Mouse (Mus musculus): Measurements from ENCODE around the gene Acap2. TPM values are rescaled to one million over a fixed set of nuclear protein-coding genes. Genes with fewer than 3 reads are reported as not detected.

Gene Acap2
- polyA plus RNA-seq, 1 experiment from 2014 or later, result 24.6 TPM

DNA sequence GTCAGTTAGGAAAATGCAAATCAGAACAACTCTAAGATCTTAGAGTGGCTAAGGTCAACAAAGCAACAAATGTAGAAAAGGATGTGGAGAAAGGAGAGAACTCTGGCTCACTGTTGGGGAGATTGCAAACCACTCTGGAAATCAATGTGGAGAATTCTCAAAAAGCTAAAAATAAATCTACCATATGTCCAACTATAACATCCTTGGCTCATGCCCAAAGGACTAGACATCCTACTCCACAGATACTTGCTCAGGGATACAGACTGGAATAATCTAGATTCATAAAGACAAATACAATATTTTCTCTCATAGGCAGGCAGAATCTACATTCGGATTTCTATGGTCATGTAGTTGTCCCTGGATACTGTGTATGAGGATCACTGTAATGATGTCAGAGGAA lies 3.2 kb upstream of the Acap2 start:
- H3K4me3 ChIP-seq, result no peak overlapping the region
- H3K9ac ChIP-seq, result no peak overlapping the region
- no peak overlapping the region for H3K4me2 ChIP-seq (replicated peaks)
- no peak overlapping the region for H3K27ac ChIP-seq
- H3K9me3 ChIP-seq, result no peaks in the 10 kb centered on the region
- 82% methylated on average over 1 of the region's 1 CpGs for WGBS
- H3K36me3 ChIP-seq, result no peaks in the 10 kb centered on the region
- no peak for ATAC-seq (ENCODE audit: insufficient number of reproducible peaks, insufficient read depth, low FRiP score, low TSS enrichment)
- H3K4me1 ChIP-seq, result peaks cover 8% of the 10 kb centered on the region; the same call in 1 of the 2 replicates
- H3K27me3 ChIP-seq, result no peaks in the 10 kb centered on the region

DNA sequence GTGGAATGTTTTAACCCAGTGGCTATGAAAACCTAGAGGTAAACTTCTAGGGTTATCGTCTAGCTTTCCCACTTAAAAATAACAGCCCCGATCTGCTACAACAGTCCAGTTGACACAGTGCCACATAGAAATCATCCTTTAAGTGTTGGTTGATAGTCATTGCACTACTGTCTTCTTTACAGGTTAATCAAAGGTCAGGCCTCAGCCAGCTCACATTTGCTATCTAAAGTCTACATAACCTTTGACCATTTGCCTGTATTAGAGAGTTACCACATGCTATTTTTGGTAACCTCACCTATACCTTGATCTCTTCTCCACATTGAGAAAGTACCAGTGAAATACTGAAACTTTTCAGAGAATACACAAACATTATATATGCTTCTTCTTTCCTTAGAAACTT lies 659 bp upstream of the Acap2 start:
- Histone ChIP-seq H3K4me2 (replicated peaks) (peak overlapping the region; percentile 74), H3K27ac (no peak overlapping the region), H3K4me3 (no peak overlapping the region), H3K36me3 (no peaks in the 10 kb centered on the region), H3K9ac (no peak overlapping the region), H3K27me3 (no peaks in the 10 kb centered on the region), H3K9me3 (no peaks in the 10 kb centered on the region), H3K4me1 (peaks cover 13% of the 10 kb centered on the region; the same call in 1 of the 2 replicates)
- no peak for ATAC-seq (ENCODE audit: insufficient number of reproducible peaks, insufficient read depth, low FRiP score, low TSS enrichment)
- WGBS, result 84% methylated on average over 2 of the region's 2 CpGs

DNA sequence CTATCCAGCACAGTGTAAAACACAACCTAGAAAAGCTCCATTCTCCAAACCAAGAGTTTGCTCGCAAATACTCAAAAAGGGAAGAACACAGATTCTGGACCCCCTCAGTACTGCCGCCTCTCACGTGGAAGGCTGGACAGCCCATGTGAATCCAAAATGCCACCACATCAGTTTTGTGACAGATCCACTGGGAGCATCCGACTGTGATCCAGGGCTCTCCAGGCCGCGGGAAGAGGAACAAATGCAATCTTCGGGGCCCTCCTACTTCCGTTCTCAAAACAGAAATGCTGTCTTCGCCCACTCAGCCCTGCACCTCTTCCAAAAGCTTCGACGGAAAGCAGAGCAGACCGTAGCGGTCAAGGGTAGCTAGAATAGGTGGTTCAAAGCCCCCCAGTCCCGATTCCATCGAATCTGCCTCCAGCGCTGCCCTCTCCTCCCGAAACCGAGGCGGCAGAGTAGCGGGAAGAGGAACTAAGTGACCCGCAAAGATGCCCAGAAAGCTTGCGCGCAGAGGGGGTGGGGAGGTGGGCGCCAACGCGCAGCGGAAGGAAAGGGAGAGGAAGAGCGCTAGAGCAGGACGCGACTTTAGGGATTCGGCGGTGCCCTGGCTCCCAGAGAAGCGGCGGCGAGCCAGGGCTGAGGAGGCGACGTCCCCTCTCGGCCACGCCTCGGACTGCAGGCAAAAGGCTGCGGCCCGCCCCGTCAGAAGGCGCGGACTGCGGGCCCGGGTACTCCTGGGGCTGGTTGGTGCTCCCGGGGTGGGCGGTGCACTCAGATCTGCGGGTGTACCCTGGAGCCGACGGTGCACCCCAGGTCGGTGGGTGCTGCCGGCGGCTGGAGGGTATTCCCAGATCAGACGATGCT lies 887 bp downstream of the Acap2 start:
- Histone ChIP-seq H3K4me1 (peaks cover 13% of the 10 kb centered on the region; the same call in 1 of the 2 replicates), H3K9ac (peak overlapping the region; percentile 84), H3K27ac (peak overlapping the region; percentile 92), H3K4me3 (peak overlapping the region; percentile 97), H3K27me3 (no peaks in the 10 kb centered on the region), H3K9me3 (no peaks in the 10 kb centered on the region), H3K36me3 (no peaks in the 10 kb centered on the region), H3K4me2 (replicated peaks) (peak overlapping the region; percentile 74)
- WGBS, result under 1% methylated on average over 56 of the region's 56 CpGs
- peak; percentile 30; the same call in 1 of the 2 replicates for ATAC-seq (ENCODE audit: insufficient number of reproducible peaks, insufficient read depth, low FRiP score, low TSS enrichment)

DNA sequence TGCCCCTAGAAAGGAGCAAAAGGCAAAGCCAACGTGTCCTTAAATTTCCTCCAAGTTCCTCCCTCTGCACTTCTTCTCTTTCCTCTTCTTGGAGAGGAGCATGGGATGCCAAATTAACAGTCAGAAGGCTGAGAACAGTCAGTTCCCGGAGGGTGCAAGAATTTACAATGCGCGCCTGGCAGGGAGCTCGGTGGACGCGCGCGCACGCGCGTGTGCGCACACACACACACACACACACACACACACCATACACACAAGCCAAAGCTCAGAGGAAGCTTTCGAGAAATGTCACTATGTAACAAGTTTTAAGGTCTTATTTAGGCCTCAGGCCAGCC lies 1.5 kb downstream of the Acap2 start:
- H3K36me3 ChIP-seq, result no peaks in the 10 kb centered on the region
- peak overlapping the region; percentile 84 for H3K9ac ChIP-seq
- no peaks in the 10 kb centered on the region for H3K27me3 ChIP-seq
- peak overlapping the region; percentile 74 for H3K4me2 ChIP-seq (replicated peaks)
- peak overlapping the region; percentile 92 for H3K27ac ChIP-seq
- H3K4me1 ChIP-seq, result peaks cover 13% of the 10 kb centered on the region; the same call in 1 of the 2 replicates
- ATAC-seq (ENCODE audit: insufficient number of reproducible peaks, insufficient read depth, low FRiP score, low TSS enrichment), result no peak
- peak overlapping the region; percentile 97 for H3K4me3 ChIP-seq
- no peaks in the 10 kb centered on the region for H3K9me3 ChIP-seq
- WGBS, result 14% methylated on average over 14 of the region's 14 CpGs

DNA sequence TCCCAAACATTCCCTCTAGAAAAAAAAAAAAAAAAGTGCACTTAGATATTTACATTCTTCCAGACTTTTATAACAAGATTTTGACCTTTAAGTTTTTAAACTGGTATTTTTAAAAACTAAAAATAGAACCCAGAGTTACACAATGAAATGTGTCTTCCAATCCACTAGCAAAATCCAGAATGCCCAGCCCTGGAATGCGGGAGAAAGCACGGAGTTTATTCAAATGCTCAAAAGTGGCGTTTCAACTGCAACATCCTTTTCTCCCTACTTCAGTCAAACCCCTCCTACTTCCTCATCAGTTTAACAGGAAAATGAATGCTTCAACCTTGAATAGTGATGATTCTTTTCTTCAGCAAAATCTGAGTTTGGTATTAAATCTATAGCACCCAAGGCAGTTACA lies 4.1 kb downstream of the Acap2 start:
- Histone ChIP-seq H3K9ac (no peak overlapping the region), H3K4me3 (no peak overlapping the region), H3K4me1 (peaks cover 24% of the 10 kb centered on the region), H3K36me3 (no peaks in the 10 kb centered on the region), H3K27ac (no peak overlapping the region), H3K27me3 (no peaks in the 10 kb centered on the region), H3K4me2 (replicated peaks) (no peak overlapping the region), H3K9me3 (no peaks in the 10 kb centered on the region)
- ATAC-seq (ENCODE audit: insufficient number of reproducible peaks, insufficient read depth, low FRiP score, low TSS enrichment), result no peak
- 59% methylated on average over 3 of the region's 3 CpGs for WGBS

DNA sequence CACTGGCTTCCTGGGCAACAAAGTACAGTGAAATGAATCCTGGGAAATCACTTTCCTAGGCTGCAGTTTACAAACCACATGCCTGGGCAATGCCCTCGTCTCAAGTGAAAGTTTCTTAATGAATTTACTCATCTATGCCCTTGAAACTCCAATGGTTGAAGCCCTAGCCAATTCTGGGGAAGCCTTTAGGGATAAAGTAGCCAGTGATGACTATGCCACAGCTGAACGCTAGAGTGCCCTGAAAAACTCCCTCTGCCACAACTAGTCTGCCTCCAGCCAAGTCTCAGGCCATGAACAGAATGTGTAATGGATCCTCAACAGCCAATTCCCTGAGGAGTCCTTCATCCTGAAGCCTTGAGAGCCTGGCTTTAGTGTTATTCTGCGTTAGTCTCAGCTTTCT lies 8.5 kb downstream of the Acap2 start:
- Histone ChIP-seq H3K27ac (no peak overlapping the region), H3K4me1 (peaks cover 20% of the 10 kb centered on the region), H3K9ac (no peak overlapping the region), H3K9me3 (no peaks in the 10 kb centered on the region), H3K36me3 (no peaks in the 10 kb centered on the region), H3K27me3 (no peaks in the 10 kb centered on the region), H3K4me3 (no peak overlapping the region), H3K4me2 (replicated peaks) (no peak overlapping the region)
- ATAC-seq (ENCODE audit: insufficient number of reproducible peaks, insufficient read depth, low FRiP score, low TSS enrichment), result no peak
- 67% methylated on average over 3 of the region's 3 CpGs for WGBS

DNA sequence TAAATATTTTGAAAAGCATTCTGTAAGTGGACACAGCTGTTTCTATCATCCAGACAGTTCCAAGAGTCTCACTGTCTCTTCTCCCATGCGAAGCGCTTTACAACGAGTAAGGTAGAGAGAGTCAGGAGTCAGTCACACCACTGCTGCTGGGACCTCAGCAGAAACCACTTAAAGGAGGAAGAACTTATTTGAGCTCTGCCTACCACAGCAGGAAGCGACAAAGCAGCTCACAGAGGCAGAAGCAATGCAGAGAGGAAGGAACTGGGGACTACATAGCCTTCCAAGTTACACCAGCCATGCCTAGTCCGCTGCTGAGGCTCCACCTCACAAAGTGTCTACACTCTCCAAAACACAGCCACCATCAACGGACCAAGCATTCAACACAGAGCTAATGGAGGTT lies 9.2 kb downstream of the Acap2 start:
- WGBS, result 56% methylated on average over 6 of the region's 6 CpGs
- H3K9me3 ChIP-seq, result no peaks in the 10 kb centered on the region
- no peak overlapping the region for H3K4me2 ChIP-seq (replicated peaks)
- peak overlapping the region; percentile 32 for H3K27ac ChIP-seq
- no peak overlapping the region for H3K9ac ChIP-seq
- no peak for ATAC-seq (ENCODE audit: insufficient number of reproducible peaks, insufficient read depth, low FRiP score, low TSS enrichment)
- H3K4me1 ChIP-seq, result peaks cover 21% of the 10 kb centered on the region
- no peaks in the 10 kb centered on the region for H3K36me3 ChIP-seq
- no peaks in the 10 kb centered on the region for H3K27me3 ChIP-seq
- no peak overlapping the region for H3K4me3 ChIP-seq

DNA sequence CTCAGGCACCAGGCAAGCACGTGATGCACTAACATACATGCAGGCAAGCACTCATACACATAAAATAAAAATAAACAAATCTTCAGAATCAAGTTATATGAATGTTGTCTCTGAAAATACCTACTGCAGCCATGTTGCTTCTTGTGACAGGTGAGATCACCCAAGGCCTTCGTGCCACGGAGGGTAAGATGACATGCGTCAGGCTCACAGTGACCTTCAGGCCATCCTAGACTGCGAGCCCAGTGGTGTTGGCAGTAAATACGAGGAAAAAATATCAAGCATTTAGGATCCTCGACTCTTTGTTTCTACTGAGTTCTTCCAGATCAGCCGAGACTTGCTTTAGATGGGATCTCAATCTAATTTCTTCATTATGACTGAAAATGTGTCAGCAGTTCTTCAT lies 10.6 kb downstream of the Acap2 start:
- Histone ChIP-seq H3K9ac (no peak overlapping the region), H3K9me3 (no peaks in the 10 kb centered on the region), H3K4me3 (no peak overlapping the region), H3K27me3 (no peaks in the 10 kb centered on the region), H3K4me1 (peaks cover 23% of the 10 kb centered on the region), H3K36me3 (no peaks in the 10 kb centered on the region), H3K4me2 (replicated peaks) (no peak overlapping the region), H3K27ac (no peak overlapping the region)
- no peak for ATAC-seq (ENCODE audit: insufficient number of reproducible peaks, insufficient read depth, low FRiP score, low TSS enrichment)
- WGBS, result 82% methylated on average over 8 of the region's 8 CpGs

DNA sequence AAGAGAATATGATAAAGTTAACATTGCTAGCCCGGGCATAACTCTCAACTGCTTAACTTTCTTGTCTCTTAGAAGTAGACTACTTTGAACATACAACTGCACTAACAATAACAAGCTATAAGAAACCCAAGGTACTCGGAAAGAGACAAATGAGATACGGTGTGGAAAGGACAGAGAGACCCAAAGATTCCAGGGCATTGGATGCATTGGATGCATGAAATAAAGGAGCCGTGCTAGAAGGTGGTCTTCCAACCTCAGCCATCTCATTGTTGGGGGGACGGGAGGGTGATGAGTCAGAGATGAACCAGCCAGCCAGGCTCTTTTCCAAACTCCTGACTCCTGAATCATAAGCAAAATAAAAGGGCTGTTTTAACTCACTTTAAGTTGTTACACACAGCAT lies 11.8 kb downstream of the Acap2 start:
- H3K4me1 ChIP-seq, result peaks cover 23% of the 10 kb centered on the region
- no peak for ATAC-seq (ENCODE audit: insufficient number of reproducible peaks, insufficient read depth, low FRiP score, low TSS enrichment)
- 91% methylated on average over 5 of the region's 5 CpGs for WGBS

DNA sequence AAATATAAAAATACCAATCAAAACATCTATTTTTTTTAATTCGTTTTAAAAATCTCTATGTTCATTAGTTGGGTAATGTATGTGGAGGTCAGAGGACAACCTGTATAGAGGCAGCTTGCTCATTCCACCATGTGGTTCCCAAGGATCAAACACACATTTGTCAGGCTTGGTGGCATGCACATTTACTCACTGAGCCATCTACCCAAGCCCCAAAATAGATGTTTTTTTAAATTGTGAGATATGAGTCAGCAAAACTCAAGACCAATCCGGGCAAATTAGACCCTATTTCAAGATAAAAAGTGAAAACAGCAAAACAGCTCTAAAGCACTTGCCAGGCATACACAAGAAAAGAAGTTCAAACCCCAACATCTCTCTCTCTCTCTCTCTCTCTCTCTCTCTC lies 12.2 kb downstream of the Acap2 start:
- Histone ChIP-seq H3K9me3 (no peaks in the 10 kb centered on the region), H3K4me2 (replicated peaks) (no peak overlapping the region), H3K36me3 (no peaks in the 10 kb centered on the region), H3K27me3 (no peaks in the 10 kb centered on the region), H3K4me1 (peaks cover 23% of the 10 kb centered on the region), H3K4me3 (no peak overlapping the region), H3K9ac (no peak overlapping the region), H3K27ac (no peak overlapping the region)
- WGBS, result 71% methylated on average over 2 of the region's 2 CpGs
- ATAC-seq (ENCODE audit: insufficient number of reproducible peaks, insufficient read depth, low FRiP score, low TSS enrichment), result no peak

More for the DNA sequence above, 11.8 kb downstream of the Acap2 start:
- H3K27ac ChIP-seq, result no peak overlapping the region
- no peak overlapping the region for H3K9ac ChIP-seq
- H3K9me3 ChIP-seq, result no peaks in the 10 kb centered on the region
- H3K4me2 ChIP-seq (replicated peaks), result no peak overlapping the region
- H3K36me3 ChIP-seq, result no peaks in the 10 kb centered on the region
- H3K4me3 ChIP-seq, result no peak overlapping the region
- no peaks in the 10 kb centered on the region for H3K27me3 ChIP-seq

DNA sequence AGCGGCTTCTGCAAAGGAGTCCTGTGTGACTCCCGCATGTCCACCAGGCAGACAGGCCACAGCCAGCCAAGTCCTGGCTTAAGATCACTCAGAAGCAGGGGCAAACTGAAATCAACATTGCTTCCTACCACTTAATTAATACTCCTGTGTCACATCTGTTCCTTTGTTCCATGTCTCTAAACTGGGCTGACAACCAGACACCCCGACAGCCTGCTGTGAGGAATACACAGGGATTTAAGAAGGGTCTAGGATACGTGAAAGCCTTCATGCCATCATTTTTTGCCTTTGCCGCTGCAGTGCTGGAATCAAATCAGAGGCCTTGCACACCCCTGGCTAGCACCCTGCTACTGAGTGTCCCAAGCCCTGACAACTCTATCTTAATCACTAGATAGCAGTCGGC lies 12.8 kb downstream of the Acap2 start:
- WGBS, result 73% methylated on average over 6 of the region's 6 CpGs
- Histone ChIP-seq H3K9ac (no peak overlapping the region), H3K9me3 (no peaks in the 10 kb centered on the region), H3K4me3 (no peak overlapping the region), H3K4me2 (replicated peaks) (no peak overlapping the region), H3K4me1 (peaks cover 25% of the 10 kb centered on the region), H3K27ac (no peak overlapping the region), H3K27me3 (no peaks in the 10 kb centered on the region), H3K36me3 (no peaks in the 10 kb centered on the region)
- no peak for ATAC-seq (ENCODE audit: insufficient number of reproducible peaks, insufficient read depth, low FRiP score, low TSS enrichment)

DNA sequence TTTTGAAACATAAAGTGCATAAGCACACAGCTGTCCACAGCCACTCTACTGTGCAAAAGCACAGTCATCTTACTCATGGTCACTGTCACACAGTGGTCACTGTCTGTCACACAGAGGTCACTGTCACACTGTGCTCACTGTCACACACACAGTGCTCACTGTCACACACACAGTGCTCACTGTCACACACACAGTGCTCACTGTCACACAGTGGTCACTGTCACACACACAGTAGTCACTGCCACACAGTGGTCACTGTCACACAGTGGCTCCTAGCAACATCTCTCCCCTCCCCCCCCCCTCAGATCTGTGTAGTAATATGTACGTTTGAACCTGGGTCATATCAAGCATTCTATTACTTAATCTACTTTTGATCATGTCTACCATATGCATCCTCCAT lies 13.9 kb downstream of the Acap2 start:
- no peak overlapping the region for H3K27ac ChIP-seq
- peaks cover 24% of the 10 kb centered on the region for H3K4me1 ChIP-seq
- no peak for ATAC-seq (ENCODE audit: insufficient number of reproducible peaks, insufficient read depth, low FRiP score, low TSS enrichment)
- H3K9me3 ChIP-seq, result no peaks in the 10 kb centered on the region
- no peak overlapping the region for H3K4me3 ChIP-seq
- no peak overlapping the region for H3K4me2 ChIP-seq (replicated peaks)
- 69% methylated on average over 1 of the region's 1 CpGs for WGBS
- no peak overlapping the region for H3K9ac ChIP-seq
- no peaks in the 10 kb centered on the region for H3K36me3 ChIP-seq
- no peaks in the 10 kb centered on the region for H3K27me3 ChIP-seq

All from embryonic facial prominence, embryonic 12.5 days (tissue).